Mouse (Mus musculus): ENCODE data around the gene Mapkapk2. TPM values are rescaled to one million over a fixed set of nuclear protein-coding genes. Genes with fewer than 3 reads are reported as not detected.

Mapkapk2 gene
- total and polyA plus RNA-seq, 3 experiments, result 53.2 to 85.4 TPM; not detected in 1

- TF ChIP-seq HCFC1 (IDR thresholded peaks at IDR 0.05; ENCODE audit: low read depth, low read length), result no peak
- peak in 1 of 2 experiments; percentile 14; a peak in 1 of 4 replicates for TF ChIP-seq EP300 (IDR thresholded peaks at IDR 0.05; ENCODE audit: low read depth in 1 of 2, low read length in 2 of 2)
- no peak for TF ChIP-seq USF2 (IDR thresholded peaks at IDR 0.05; ENCODE audit: borderline replicate concordance in 1 of 2, insufficient read depth in 1 of 2, low read depth in 1 of 2, low read length in 2 of 2)
- no peak for TF ChIP-seq KAT2A (conservative IDR thresholded peaks at IDR 0.05; ENCODE audit: low read depth, low read length)
- TF ChIP-seq POLR2AphosphoS5 (IDR thresholded peaks at IDR 0.05; ENCODE audit: borderline replicate concordance, low read depth, low read length), result no peak
- TF ChIP-seq ETS1 (IDR thresholded peaks at IDR 0.05; ENCODE audit: low read depth, low read length), result 0 out of 2 replicates have a peak, but pooled peaks have one; percentile 16
- no peak for TF ChIP-seq POLR2AphosphoS2 (IDR thresholded peaks at IDR 0.05; ENCODE audit: low read length)
- no peak for TF ChIP-seq JUND (IDR thresholded peaks at IDR 0.05; ENCODE audit: low read depth, low read length)
- TF ChIP-seq MAFK (IDR thresholded peaks at IDR 0.05; ENCODE audit: borderline replicate concordance, low read depth, low read length), result no peak
- no peak for TF ChIP-seq ZNF384 (IDR thresholded peaks at IDR 0.05; ENCODE audit: low read depth, low read length)
- TF ChIP-seq POLR2A (IDR thresholded peaks at IDR 0.05; ENCODE audit: control insufficient read depth in 1 of 2, insufficient read depth in 1 of 2, low read depth in 1 of 2, low read length in 2 of 2, poor library complexity in 1 of 2), result no peak
- peak; percentile 23; the same call in 1 of the 2 replicates for TF ChIP-seq TCF12 (IDR thresholded peaks at IDR 0.05; ENCODE audit: low read depth, low read length)
- no peak for TF ChIP-seq GABPA (IDR thresholded peaks at IDR 0.05; ENCODE audit: low read depth, low read length)
- no peak for TF ChIP-seq BHLHE40 (IDR thresholded peaks at IDR 0.05; ENCODE audit: borderline replicate concordance, low read depth, low read length)
Measured at GRCm38 (mm10) chr1:131121987-131122386, 24.4 kb upstream of the Mapkapk2 start (continued).

- peak; percentile 66 for DNase-seq (ENCODE audit: low read depth, low spot score)
- no peaks in the 10 kb centered on the region for H3K27me3 ChIP-seq (ENCODE audit: control insufficient read depth in 1 of 2, insufficient read depth in 2 of 2, low read length in 2 of 2)
- H3K27ac ChIP-seq (ENCODE audit: control insufficient read depth, low read depth, low read length), result no peak overlapping the region
- peaks cover 2 to 9% of the 10 kb centered on the region in 2 experiments; a peak in 3 of 4 replicates for H3K4me1 ChIP-seq (ENCODE audit: control insufficient read depth in 1 of 2, insufficient read depth in 2 of 2, low read length in 2 of 2)
- H3K9ac ChIP-seq (ENCODE audit: control insufficient read depth, low read depth, low read length, poor library complexity, severe bottlenecking), result no peak overlapping the region
- H3K79me2 ChIP-seq (ENCODE audit: control insufficient read depth, insufficient read depth, low read length, poor library complexity), result no peaks in the 10 kb centered on the region
- TF ChIP-seq RAD21 (IDR thresholded peaks at IDR 0.05; ENCODE audit: low read depth, low read length), result peak; percentile 75
- TF ChIP-seq POLR2AphosphoS5 (IDR thresholded peaks at IDR 0.05; ENCODE audit: borderline replicate concordance, low read depth, low read length), result no peak
- no peak for TF ChIP-seq ELF1 (IDR thresholded peaks at IDR 0.05; ENCODE audit: low read depth, low read length)
- no peak for TF ChIP-seq MAFK (IDR thresholded peaks at IDR 0.05; ENCODE audit: borderline replicate concordance, low read depth, low read length)
- TF ChIP-seq NELFE (IDR thresholded peaks at IDR 0.05; ENCODE audit: low read depth, low read length), result no peak
- peak; percentile 74 for TF ChIP-seq ZC3H11A (IDR thresholded peaks at IDR 0.05; ENCODE audit: low read depth, low read length)
- TF ChIP-seq CTCF (IDR thresholded peaks at IDR 0.05 in 2 of 3, conservative IDR thresholded peaks at IDR 0.05 in 1 of 3; ENCODE audit: control insufficient read depth in 1 of 3, insufficient read depth in 1 of 3, low read depth in 2 of 3, low read length in 3 of 3, poor library complexity in 1 of 3, severe bottlenecking in 1 of 3), result peak; percentile 62 to 78 (median 70)
- 0 out of 2 replicates have a peak, but pooled peaks have one; percentile 43 for TF ChIP-seq MAZ (IDR thresholded peaks at IDR 0.05; ENCODE audit: low read depth, low read length)
- peak; percentile 86 for TF ChIP-seq SMC3 (IDR thresholded peaks at IDR 0.05; ENCODE audit: low read depth, low read length)
- H3K9me3 ChIP-seq (replicated peaks; ENCODE audit: insufficient read depth, low read length), result no peaks in the 10 kb centered on the region
- H3K4me3 ChIP-seq (ENCODE audit: control insufficient read depth in 1 of 2, insufficient read depth in 1 of 2, low read depth in 2 of 2, low read length in 2 of 2), result peak overlapping the region in 1 of 2 experiments; percentile 20; a peak in 2 of 4 replicates
- H3K36me3 ChIP-seq (ENCODE audit: control insufficient read depth in 1 of 2, insufficient read depth in 2 of 2, low read length in 2 of 2), result peaks cover 0 to 7% of the 10 kb centered on the region in 2 experiments; a peak in 2 of 4 replicates
Measured at GRCm38 (mm10) chr1:131119026-131119425, 21.4 kb upstream of the Mapkapk2 start.
